Mouse (Mus musculus) lung, postnatal 0 days (tissue): ENCODE data around the gene Kcnc1.

Experiments
- CTCF ChIP-seq: IDR thresholded peaks from 2 replicates; pipeline ENCODE4 v1.5.1; 2016; ENCODE audit warnings: antibody characterized with exemption, mild to moderate bottlenecking
- EP300 ChIP-seq: IDR thresholded peaks from 2 replicates; pipeline ENCODE4 v1.6.1; 2016; ENCODE audit warnings: antibody characterized with exemption, mild to moderate bottlenecking, control low read depth

DNA sequence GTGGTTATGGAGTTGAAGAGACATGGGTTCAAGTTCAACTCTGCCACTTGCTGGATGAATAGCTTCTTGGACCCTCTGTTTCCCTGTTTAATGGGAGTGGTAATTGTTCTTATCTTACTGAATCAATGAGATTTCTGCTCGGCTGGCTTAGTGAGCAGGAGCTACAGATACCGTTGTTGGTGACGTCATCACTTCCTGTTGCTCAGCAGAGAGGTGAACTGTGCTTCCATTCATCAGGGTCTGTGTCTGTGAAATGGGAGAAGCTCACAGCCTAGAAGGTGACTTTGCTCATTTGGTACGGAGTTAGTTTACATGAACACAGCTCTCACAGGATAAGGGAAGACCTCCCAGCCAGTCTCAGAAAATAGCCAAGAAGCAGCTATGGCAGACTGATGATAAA is 42.4 kb upstream of the Kcnc1 start:
- TF ChIP-seq CTCF: no peak
- no peak for TF ChIP-seq EP300
